Mouse (Mus musculus): ENCODE measurements at regions not wholly inside any gene's neighbourhood (a gene's known extent, or its start where the extent isn't known, plus 50 kb on each side); places are given as distances from the start of the nearest gene placed in this dataset.

DNA sequence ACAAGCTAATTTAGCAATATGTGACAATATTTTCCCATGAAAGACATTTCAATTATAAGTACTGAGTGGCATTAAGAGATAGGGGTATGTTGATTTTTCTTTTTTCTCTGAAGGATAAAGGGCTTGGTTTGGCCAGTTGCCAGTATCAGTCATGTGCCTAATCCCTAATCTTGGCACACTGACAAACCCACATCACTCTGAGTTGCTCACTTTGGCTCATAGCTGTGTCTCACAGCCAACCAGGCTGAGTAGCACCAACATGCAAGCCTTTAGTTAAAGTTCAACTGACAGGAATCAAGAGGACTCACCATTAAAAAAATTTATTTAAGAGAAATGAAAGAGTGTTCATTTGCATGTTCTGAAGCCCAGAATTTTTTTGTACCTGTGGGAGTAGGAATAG is 1861.1 kb upstream of the Cntnap5a start:
- no peak overlapping the region for H3K9ac ChIP-seq (ENCODE audit: low read length)
- no peaks in the 10 kb centered on the region for H3K27me3 ChIP-seq (replicated peaks; ENCODE audit: control insufficient read depth, insufficient read depth, low read length)
- no peak overlapping the region for H3K27ac ChIP-seq (ENCODE audit: low read depth, low read length)
- no peaks in the 10 kb centered on the region for H3K4me1 ChIP-seq (ENCODE audit: control insufficient read depth, insufficient read depth, low read length)
- no peaks in the 10 kb centered on the region for H3K36me3 ChIP-seq (ENCODE audit: control insufficient read depth, insufficient read depth, low read length)
- no peaks in the 10 kb centered on the region for H3K9me3 ChIP-seq (replicated peaks; ENCODE audit: control insufficient read depth, low read length)
- H3K4me2 ChIP-seq (ENCODE audit: low read length) = no peak overlapping the region
- ATAC-seq (peak; percentile 89), DNase-seq (ENCODE audit: low spot score) (peak; percentile 81)
- H3K4me3 ChIP-seq (ENCODE audit: low read depth, low read length) = no peak overlapping the region

GRCm38 (mm10) chr1:113852481-113852880 is 1832.1 kb upstream of the Cntnap5a start:
- no peaks in the 10 kb centered on the region for H3K4me1 ChIP-seq (ENCODE audit: control insufficient read depth, insufficient read depth, low read length)
- no peaks in the 10 kb centered on the region for H3K36me3 ChIP-seq (ENCODE audit: control insufficient read depth, insufficient read depth, low read length)
- ATAC-seq (no peak), DNase-seq (ENCODE audit: low spot score) (no peak)
- no peak overlapping the region for H3K4me2 ChIP-seq (ENCODE audit: low read length)
- no peak overlapping the region for H3K4me3 ChIP-seq (ENCODE audit: low read depth, low read length)
- H3K9me3 ChIP-seq (replicated peaks; ENCODE audit: control insufficient read depth, low read length) = no peaks in the 10 kb centered on the region
- H3K27ac ChIP-seq (ENCODE audit: low read depth, low read length) = no peak overlapping the region
- H3K27me3 ChIP-seq (replicated peaks; ENCODE audit: control insufficient read depth, insufficient read depth, low read length) = no peaks in the 10 kb centered on the region
- no peak overlapping the region for H3K9ac ChIP-seq (ENCODE audit: low read length)

Measured in forebrain, embryonic 14.5 days (tissue).